Mouse (Mus musculus) fibroblast of lung, adult 2 months (primary cell): ENCODE results near the gene Cd46.

ENCODE experiments used
- DNase-seq: peaks from one replicate; pipeline ENCODE4 v3.0.0-alpha.2; 2011; ENCODE audit warnings: low read depth

Cd46 gene

GRCm38 (mm10) chr1:195018089-195018999 is 73.7 kb downstream of the Cd46 start:
- DNase-seq = peak; percentile 21

GRCm38 (mm10) chr1:195017626-195018025 is 74.4 kb downstream of the Cd46 start:
- DNase-seq = no peak

GRCm38 (mm10) chr1:195016811-195017501 is 75.1 kb downstream of the Cd46 start:
- peak; percentile 66 for DNase-seq

- DNase-seq = no peak
Observed at GRCm38 (mm10) chr1:195015281-195015680, 76.8 kb downstream of the Cd46 start.

GRCm38 (mm10) chr1:195014201-195014885 is 77.7 kb downstream of the Cd46 start:
- no peak for DNase-seq

GRCm38 (mm10) chr1:195012531-195012930 is 79.5 kb downstream of the Cd46 start:
- no peak for DNase-seq

GRCm38 (mm10) chr1:195006267-195006666 is 85.8 kb downstream of the Cd46 start:
- no peak for DNase-seq

- DNase-seq = no peak
Observed at GRCm38 (mm10) chr1:195004194-195004593, 87.9 kb downstream of the Cd46 start.

- DNase-seq = no peak
Observed at GRCm38 (mm10) chr1:195003328-195003727, 88.7 kb downstream of the Cd46 start.

GRCm38 (mm10) chr1:194998396-194998795 is 93.7 kb downstream of the Cd46 start:
- no peak for DNase-seq

GRCm38 (mm10) chr1:194995196-194995595 is 96.9 kb downstream of the Cd46 start:
- DNase-seq = no peak

GRCm38 (mm10) chr1:194994262-194994661 is 97.8 kb downstream of the Cd46 start:
- DNase-seq = no peak

- DNase-seq = no peak
Observed at GRCm38 (mm10) chr1:194993409-194993988, 98.5 kb downstream of the Cd46 start.

- no peak for DNase-seq
Observed at GRCm38 (mm10) chr1:194992589-194993317, 99.3 kb downstream of the Cd46 start.

- no peak for DNase-seq
Observed at GRCm38 (mm10) chr1:194991654-194992053, 100.4 kb downstream of the Cd46 start.

GRCm38 (mm10) chr1:194990976-194991375 is 101.1 kb downstream of the Cd46 start:
- DNase-seq = no peak

GRCm38 (mm10) chr1:194989024-194989423 is 103.0 kb downstream of the Cd46 start:
- DNase-seq = no peak
